Mouse (Mus musculus) kidney, embryonic 16.5 days (tissue): Measurements from ENCODE around the gene 4930442H23Rik. TPM values are rescaled to one million over a fixed set of nuclear protein-coding genes. Genes with fewer than 3 reads are reported as not detected.
"Not testable (repeated sequence)": the region's sequence is repeated elsewhere in the genome, so short reads cannot be mapped to it uniquely, and the experiment has no call there.

Experiments used
- ATAC-seq: fragments of 200-750 bp; cut with Nextera tagmentation; 2 replicates; pipeline ENCODE4 v1.8.0; 2017; ENCODE audit warnings: moderate TSS enrichment; ENCODE audit not compliant: low FRiP score, low TSS enrichment
- H3K27ac ChIP-seq: fragments of 300-500 bp; sonication (generic); 2 replicates; pipeline ENCODE4 v1.5.1; 2014; ENCODE audit warnings: low read length
- H3K27me3 ChIP-seq: fragments of 300-500 bp; sonication (generic); 2 replicates; pipeline ENCODE4 v1.6.1; 2014; ENCODE audit warnings: low read length, control low read depth, mixed read lengths; ENCODE audit not compliant: insufficient read depth
- H3K36me3 ChIP-seq: fragments of 300-500 bp; sonication (generic); 2 replicates; pipeline ENCODE4 v1.6.1; 2014; ENCODE audit warnings: low read length, control low read depth, mixed read lengths; ENCODE audit not compliant: insufficient read depth
- H3K4me1 ChIP-seq: fragments of 300-500 bp; sonication (generic); 2 replicates; pipeline ENCODE4 v1.6.1; 2014; ENCODE audit warnings: low read length, control low read depth, mixed read lengths; ENCODE audit not compliant: insufficient read depth
- H3K4me2 ChIP-seq: fragments of 300-500 bp; sonication (generic); replicated peaks from 2 replicates; pipeline ENCODE4 v1.6.1; 2014; ENCODE audit warnings: low read depth, low read length
- H3K4me3 ChIP-seq: fragments of 300-500 bp; sonication (generic); 2 replicates; pipeline ENCODE4 v1.5.1; 2014; ENCODE audit warnings: mild to moderate bottlenecking, low read length
- H3K9ac ChIP-seq: fragments of 300-500 bp; sonication (generic); replicated peaks from 2 replicates; pipeline ENCODE4 v1.6.1; 2014; ENCODE audit warnings: low read length
- H3K9me3 ChIP-seq: fragments of 300-500 bp; sonication (generic); 2 replicates; pipeline ENCODE4 v1.6.1; 2016; ENCODE audit warnings: low read length, control low read depth
- WGBS: fragments of 180-500 bp; shearing (Covaris S2); extraction: QIAGEN DNeasy Blood & Tissue Kit; methylation state at CpG from one replicate; pipeline ENCODE4 v1.1.7; 2014; 5-methylcytosine and 5-hydroxymethylcytosine counted together
- polyA plus RNA-seq: library from polyadenylated mRNA; unstranded; fragments of >200 nt; fragmentation: Nextera tagmentation; extraction: Ambion mirVana; gene quantifications from 2 replicates; pipeline ENCODE4 v1.2.1, GENCODE M21; 2015

The 4930442H23Rik gene
- polyA plus RNA-seq: not detected in 2 replicates

DNA sequence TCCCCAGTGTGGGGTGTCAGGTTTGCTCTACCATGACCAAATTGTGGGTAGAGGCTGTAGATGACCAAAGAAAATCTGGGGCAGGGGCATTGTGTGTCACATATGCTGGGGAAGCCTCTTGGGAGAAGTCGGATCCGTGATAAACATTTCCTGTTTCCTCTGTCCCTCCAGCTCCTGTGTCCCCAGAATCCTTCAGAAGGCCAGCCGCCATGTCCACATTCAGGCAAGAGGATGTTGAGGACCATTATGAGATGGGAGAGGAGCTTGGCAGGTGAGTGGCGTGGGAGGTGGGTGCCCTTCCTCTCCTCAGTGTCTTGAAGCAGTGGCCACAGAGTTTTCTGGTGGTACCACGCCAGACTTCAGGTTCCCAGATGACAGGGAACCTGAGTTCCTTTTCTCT is at the start of gene 4930442H23Rik:
Gene 4930442H23Rik (minus strand): TSS at position 45 of the 400 bp plus-strand sequence.
- Histone ChIP-seq H3K4me1 (peaks cover 21% of the 10 kb centered on the region), H3K36me3 (peaks cover 56% of the 10 kb centered on the region), H3K27ac (peak within 1 kb of the TSS; percentile 86), H3K4me2 (peak within 1 kb of the TSS; percentile 63), H3K4me3 (peak within 1 kb of the TSS; percentile 71), H3K9me3 (no peaks in the 10 kb centered on the region), H3K27me3 (no peaks in the 10 kb centered on the region), H3K9ac (peak within 1 kb of the TSS; percentile 77)
- WGBS: 82% methylated on average over 5 of the region's 5 CpGs
- ATAC-seq: no peak

DNA sequence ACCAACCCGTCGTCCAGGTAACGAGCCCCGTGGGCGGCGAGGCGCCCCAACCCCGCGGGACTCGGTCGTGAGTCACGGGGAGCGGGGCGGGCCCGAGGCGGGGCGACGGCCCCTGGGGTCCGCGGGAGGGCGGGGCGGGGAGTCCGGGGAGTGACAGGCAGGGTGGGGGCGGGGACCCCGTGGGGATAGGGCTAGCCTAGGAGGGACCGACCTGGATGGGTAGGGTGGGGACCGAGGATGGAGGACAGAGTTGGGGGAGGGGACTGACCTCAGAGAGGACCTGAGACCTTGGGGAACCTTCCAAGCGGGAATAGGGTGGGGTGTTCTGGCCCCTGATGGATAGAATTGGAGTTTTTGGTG is 49.6 kb upstream of the 4930442H23Rik start:
- peak; percentile 78 for ATAC-seq
- Histone ChIP-seq H3K4me3 (peak overlapping the region; percentile 81), H3K9me3 (no peaks in the 10 kb centered on the region), H3K27me3 (peaks cover 33% of the 10 kb centered on the region), H3K4me2 (peak overlapping the region; percentile 79), H3K9ac (peak overlapping the region; percentile 83), H3K27ac (no peak overlapping the region), H3K36me3 (no peaks in the 10 kb centered on the region), H3K4me1 (peaks cover 17% of the 10 kb centered on the region)
- 0% methylated on average over 26 of the region's 28 CpGs for WGBS

- Histone ChIP-seq H3K27me3 (peaks cover 36% of the 10 kb centered on the region), H3K27ac (no peak within 1 kb of the TSS)
Measured at GRCm38 (mm10) chr10:81232580-81233225, 49.1 kb upstream of the 4930442H23Rik start, which contains the start of gene Zfr2. Gene Zfr2, plus strand, starts transcription at chr10:81233155.

GRCm38 (mm10) chr10:81231436-81231835 is 47.8 kb upstream of the 4930442H23Rik start:
- no peak for ATAC-seq
- Histone ChIP-seq H3K36me3 (no peaks in the 10 kb centered on the region), H3K9me3 (no peaks in the 10 kb centered on the region), H3K4me1 (peaks cover 17% of the 10 kb centered on the region), H3K4me3 (no peak overlapping the region), H3K27me3 (peaks cover 36% of the 10 kb centered on the region), H3K4me2 (no peak overlapping the region), H3K27ac (no peak overlapping the region), H3K9ac (no peak overlapping the region)
- 55% methylated on average over 7 of the region's 7 CpGs for WGBS

More at GRCm38 (mm10) chr10:81232580-81233225, 49.1 kb upstream of the 4930442H23Rik start, which contains the start of gene Zfr2:
- H3K36me3 ChIP-seq: no peaks in the 10 kb centered on the region
- H3K9me3 ChIP-seq: no peaks in the 10 kb centered on the region
- H3K4me1 ChIP-seq: peaks cover 17% of the 10 kb centered on the region
- WGBS: 8% methylated on average over 29 of the region's 29 CpGs
- H3K4me3 ChIP-seq: peak within 1 kb of the TSS; percentile 81
- ATAC-seq: peak; percentile 87
- peak within 1 kb of the TSS; percentile 79 for H3K4me2 ChIP-seq
- H3K9ac ChIP-seq: peak within 1 kb of the TSS; percentile 83

- H3K4me1 ChIP-seq: peaks cover 17% of the 10 kb centered on the region
- H3K9me3 ChIP-seq: no peaks in the 10 kb centered on the region
- H3K4me2 ChIP-seq: peak within 1 kb of the TSS; percentile 44
- no peak within 1 kb of the TSS for H3K27ac ChIP-seq
- no peaks in the 10 kb centered on the region for H3K36me3 ChIP-seq
- no peak for ATAC-seq
- H3K4me3 ChIP-seq: peak within 1 kb of the TSS; percentile 21
- H3K9ac ChIP-seq: no peak within 1 kb of the TSS
- H3K27me3 ChIP-seq: peaks cover 36% of the 10 kb centered on the region
- 6% methylated on average over 27 of the region's 27 CpGs for WGBS
Measured at GRCm38 (mm10) chr10:81230438-81231332, 47.0 kb upstream of the 4930442H23Rik start, which contains the start of gene Atcay. Gene Atcay, minus strand, starts transcription at chr10:81230833.

- Histone ChIP-seq H3K4me3 (no peak overlapping the region), H3K9ac (no peak overlapping the region), H3K27me3 (peaks cover 36% of the 10 kb centered on the region), H3K4me2 (0 out of 2 replicates have a peak overlapping the region, but pooled peaks have one; percentile 10), H3K36me3 (no peaks in the 10 kb centered on the region), H3K4me1 (peaks cover 17% of the 10 kb centered on the region), H3K27ac (no peak overlapping the region), H3K9me3 (no peaks in the 10 kb centered on the region)
- WGBS: 11% methylated on average over 20 of the region's 20 CpGs
- ATAC-seq: no peak
Measured at GRCm38 (mm10) chr10:81229735-81230437, 46.2 kb upstream of the 4930442H23Rik start.

DNA sequence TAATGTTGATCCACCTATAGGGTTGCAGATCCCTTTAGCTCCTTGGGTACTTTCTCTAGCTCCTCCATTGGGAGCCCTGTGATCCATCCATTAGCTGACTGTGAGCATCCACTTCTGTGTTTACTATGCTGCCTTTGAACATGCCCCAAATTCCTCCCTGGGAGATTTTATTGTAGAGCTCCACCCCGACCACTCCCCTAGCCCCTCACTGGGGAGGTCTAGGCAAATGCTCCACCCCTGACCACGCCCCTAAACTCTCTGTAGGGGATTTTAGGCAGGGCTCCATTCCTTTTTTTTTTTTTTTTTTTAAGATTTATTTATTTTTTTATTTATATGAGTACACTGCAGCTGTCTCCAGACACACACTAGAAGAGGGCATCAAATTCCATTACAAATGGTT is 40.1 kb upstream of the 4930442H23Rik start:
- WGBS: 42% methylated on average over 2 of the region's 2 CpGs
- not testable (repeated sequence) for H3K27ac ChIP-seq, H3K36me3 ChIP-seq, H3K4me3 ChIP-seq, H3K9me3 ChIP-seq, ATAC-seq, H3K4me2 ChIP-seq, H3K4me1 ChIP-seq, H3K9ac ChIP-seq
- H3K27me3 ChIP-seq: peaks cover 12% of the 10 kb centered on the region; the same call in 1 of the 2 replicates

GRCm38 (mm10) chr10:81221402-81222015 is 37.9 kb upstream of the 4930442H23Rik start:
- Histone ChIP-seq H3K27me3 (peaks cover 7% of the 10 kb centered on the region; the same call in 1 of the 2 replicates), H3K9me3 (no peaks in the 10 kb centered on the region), H3K4me1 (no peaks in the 10 kb centered on the region), H3K9ac (no peak overlapping the region), H3K4me2 (no peak overlapping the region), H3K36me3 (no peaks in the 10 kb centered on the region), H3K4me3 (no peak overlapping the region), H3K27ac (no peak overlapping the region)
- WGBS: 82% methylated on average over 5 of the region's 5 CpGs
- no peak for ATAC-seq

- Histone ChIP-seq H3K4me1 (no peaks in the 10 kb centered on the region), H3K9me3 (no peaks in the 10 kb centered on the region), H3K36me3 (no peaks in the 10 kb centered on the region), H3K27ac (no peak overlapping the region), H3K4me2 (no peak overlapping the region), H3K27me3 (peaks cover 7% of the 10 kb centered on the region; the same call in 1 of the 2 replicates), H3K4me3 (no peak overlapping the region), H3K9ac (no peak overlapping the region)
- no peak for ATAC-seq
- 35% methylated on average over 7 of the region's 7 CpGs for WGBS
Measured at GRCm38 (mm10) chr10:81217964-81218363, 34.3 kb upstream of the 4930442H23Rik start.
